Mouse (Mus musculus) thymus, adult 18-20 months (tissue): Measurements from ENCODE around the gene Rsu1.
A peak's percentile ranks its signal among the peaks of the same experiment; 100 is the strongest.

Experiments
- DNase-seq, 2 experiments: peaks; one replicate each; pipeline ENCODE4 v3.0.0; 2022; ENCODE audit warnings: mixed read lengths in 2 of 2

The Rsu1 gene

GRCm38 (mm10) chr2:13271165-13271957 is at the start of gene Rsu1:
Gene Rsu1 (minus strand): TSS chr2:13271415.
- peak; percentile 89 to 96 for DNase-seq

GRCm38 (mm10) chr2:13303376-13303775 is 32.2 kb upstream of the Rsu1 start:
- no peak for DNase-seq

GRCm38 (mm10) chr2:13299031-13299430 is 27.8 kb upstream of the Rsu1 start:
- no peak for DNase-seq

GRCm38 (mm10) chr2:13297733-13298132 is 26.5 kb upstream of the Rsu1 start:
- DNase-seq, result no peak

GRCm38 (mm10) chr2:13290661-13291060 is 19.4 kb upstream of the Rsu1 start:
- no peak for DNase-seq

GRCm38 (mm10) chr2:13290070-13290469 is 18.9 kb upstream of the Rsu1 start:
- no peak for DNase-seq

GRCm38 (mm10) chr2:13278114-13278862 is 7.1 kb upstream of the Rsu1 start:
- DNase-seq, result no peak

GRCm38 (mm10) chr2:13275874-13276273 is 4.7 kb upstream of the Rsu1 start:
- DNase-seq, result no peak

- DNase-seq, result no peak
These were observed 479 bp downstream of the Rsu1 start for GRCm38 (mm10) chr2:13270736-13271135.

- DNase-seq, result no peak
These were observed 2.4 kb downstream of the Rsu1 start for GRCm38 (mm10) chr2:13268681-13269293.

- no peak for DNase-seq
These were observed 6.3 kb downstream of the Rsu1 start for GRCm38 (mm10) chr2:13264875-13265274.

- DNase-seq, result no peak
These were observed 8.1 kb downstream of the Rsu1 start for GRCm38 (mm10) chr2:13263150-13263549.

- no peak for DNase-seq
These were observed 12.6 kb downstream of the Rsu1 start for GRCm38 (mm10) chr2:13258606-13259005.

- DNase-seq, result no peak
These were observed 30.5 kb downstream of the Rsu1 start for GRCm38 (mm10) chr2:13240711-13241110.

GRCm38 (mm10) chr2:13237140-13237901 is 33.9 kb downstream of the Rsu1 start:
- no peak for DNase-seq

- no peak for DNase-seq
These were observed 35.5 kb downstream of the Rsu1 start for GRCm38 (mm10) chr2:13235696-13236095.

GRCm38 (mm10) chr2:13234796-13235195 is 36.4 kb downstream of the Rsu1 start:
- DNase-seq, result no peak

GRCm38 (mm10) chr2:13233902-13234301 is 37.3 kb downstream of the Rsu1 start:
- no peak for DNase-seq

GRCm38 (mm10) chr2:13233254-13233835 is 37.9 kb downstream of the Rsu1 start:
- no peak for DNase-seq

- no peak for DNase-seq
These were observed 38.9 kb downstream of the Rsu1 start for GRCm38 (mm10) chr2:13232305-13232704.

GRCm38 (mm10) chr2:13229686-13230085 is 41.5 kb downstream of the Rsu1 start:
- no peak for DNase-seq

- DNase-seq, result no peak
These were observed 45.2 kb downstream of the Rsu1 start for GRCm38 (mm10) chr2:13226031-13226430.
